Mouse (Mus musculus) frontal cortex, postnatal 14 days (tissue): ENCODE measurements around the gene Smug1.

Experiments used
- DNase-seq, 2 experiments: peaks; one replicate each; pipeline ENCODE4 v3.0.0; 2022; ENCODE audit warnings: low spot score in 2 of 2

The Smug1 gene

DNA sequence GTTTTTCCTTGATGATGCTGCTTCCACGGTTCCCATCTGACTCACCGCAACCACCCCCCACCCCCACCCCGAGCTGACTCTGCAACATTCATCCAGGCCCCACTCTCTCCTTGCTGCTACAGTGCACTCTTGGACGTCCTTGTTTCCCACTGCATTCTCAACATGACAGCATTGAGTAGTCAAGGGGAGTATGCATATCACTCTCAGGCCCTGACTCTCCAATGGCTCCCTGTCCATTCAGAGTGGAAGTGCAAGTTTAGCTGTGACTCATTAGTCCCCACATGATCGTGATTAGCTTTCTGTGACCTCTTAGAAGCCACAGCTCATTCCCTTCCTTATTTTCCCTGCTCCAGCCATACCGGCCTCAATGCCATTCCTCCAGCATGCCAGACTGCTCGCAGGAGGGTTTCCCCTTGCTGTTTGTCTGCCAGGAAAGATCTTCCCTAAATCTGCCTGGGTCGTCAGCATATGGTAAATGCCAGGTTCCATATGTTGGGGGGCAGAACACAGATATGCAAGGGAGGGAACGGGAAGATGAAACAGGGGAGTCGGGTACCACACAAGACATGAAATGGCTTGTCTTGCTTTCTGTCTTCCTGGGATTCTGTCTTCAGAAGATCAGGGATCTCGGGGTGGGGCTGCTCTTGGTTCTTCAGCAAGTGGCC lies 21.1 kb downstream of the Smug1 start:
- no peak for DNase-seq

DNA sequence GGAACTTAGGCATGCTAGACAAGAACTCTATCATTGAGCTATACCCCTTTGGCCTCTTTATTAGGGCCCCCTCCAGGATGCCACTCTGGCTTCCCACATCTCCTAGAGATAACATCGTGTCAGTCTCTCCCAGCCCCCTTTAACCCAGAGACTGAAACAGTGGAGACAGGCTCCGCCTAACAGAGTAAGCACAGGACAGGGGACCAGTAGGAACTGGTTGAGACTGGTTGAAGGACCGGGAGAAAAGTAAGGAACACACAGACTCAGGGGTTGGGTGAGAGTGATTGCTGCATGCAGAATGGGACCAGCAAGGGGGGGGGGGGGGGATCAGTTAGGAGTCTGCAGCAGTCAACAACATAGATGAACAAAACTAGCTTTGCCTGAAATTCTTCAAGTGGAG lies 22.7 kb downstream of the Smug1 start:
- DNase-seq: no peak

DNA sequence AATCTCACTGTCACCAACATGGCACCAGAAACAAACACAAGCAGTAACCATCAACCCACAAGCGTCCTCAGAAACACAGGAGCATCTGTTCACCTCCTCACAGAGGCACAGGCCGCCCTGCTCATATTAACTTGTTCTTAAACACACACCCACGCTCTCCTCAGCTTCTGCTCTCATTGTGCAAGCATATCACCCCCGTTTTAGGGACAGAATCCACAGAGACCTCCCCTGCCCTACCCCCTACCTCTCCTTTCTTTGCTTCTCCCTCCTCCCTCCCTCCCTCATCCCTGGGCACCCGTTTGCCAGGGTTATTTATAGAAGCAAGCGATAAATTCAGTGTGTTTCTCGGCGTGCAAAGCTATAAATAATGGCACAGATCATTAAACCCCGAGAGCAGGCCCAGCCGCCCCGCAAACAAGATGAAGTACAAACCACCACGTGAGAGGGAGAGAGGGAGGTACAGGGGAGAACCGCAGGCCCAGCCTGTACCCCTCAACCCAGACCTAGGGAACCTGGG lies 31.4 kb downstream of the Smug1 start:
- peak; percentile 30 to 44 for DNase-seq

DNA sequence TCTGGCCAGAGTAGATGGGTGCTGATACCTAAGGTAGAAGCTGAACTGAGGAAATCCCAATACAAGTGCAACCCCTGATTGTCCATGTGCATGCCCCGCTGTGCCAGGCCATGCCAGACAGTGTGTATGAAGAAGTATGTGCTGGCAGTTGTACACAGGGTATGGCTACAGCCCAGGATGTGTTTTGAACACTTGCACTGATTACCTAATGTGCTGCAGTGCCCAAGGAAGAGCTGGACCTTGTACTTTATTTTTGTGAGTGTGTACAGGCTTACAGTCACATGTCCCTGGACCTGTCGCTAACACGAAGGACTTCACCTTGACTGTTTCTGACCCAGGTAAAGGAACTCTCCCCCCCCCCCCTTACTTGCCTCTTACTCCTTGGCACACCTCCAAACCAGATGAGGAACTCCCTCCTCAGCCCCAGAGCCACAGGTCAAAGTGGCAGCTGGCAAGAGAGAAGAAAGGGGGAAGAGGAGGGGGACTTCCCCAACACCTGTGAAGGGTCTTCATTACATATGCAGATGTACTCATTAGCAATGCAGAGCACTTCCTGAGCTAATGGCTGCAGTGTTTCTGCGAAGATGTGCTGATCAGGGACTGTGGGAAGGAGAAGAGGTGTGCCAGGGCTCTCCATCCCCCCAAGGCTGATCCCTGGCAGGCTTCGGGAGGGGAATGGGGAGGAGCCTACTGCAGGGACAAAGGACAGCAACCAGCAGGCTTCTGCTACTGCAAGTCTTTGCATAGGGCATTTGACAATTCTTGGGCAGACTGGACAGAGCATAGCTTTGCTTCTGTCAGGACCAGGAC lies 32.4 kb downstream of the Smug1 start:
- no peak for DNase-seq

DNA sequence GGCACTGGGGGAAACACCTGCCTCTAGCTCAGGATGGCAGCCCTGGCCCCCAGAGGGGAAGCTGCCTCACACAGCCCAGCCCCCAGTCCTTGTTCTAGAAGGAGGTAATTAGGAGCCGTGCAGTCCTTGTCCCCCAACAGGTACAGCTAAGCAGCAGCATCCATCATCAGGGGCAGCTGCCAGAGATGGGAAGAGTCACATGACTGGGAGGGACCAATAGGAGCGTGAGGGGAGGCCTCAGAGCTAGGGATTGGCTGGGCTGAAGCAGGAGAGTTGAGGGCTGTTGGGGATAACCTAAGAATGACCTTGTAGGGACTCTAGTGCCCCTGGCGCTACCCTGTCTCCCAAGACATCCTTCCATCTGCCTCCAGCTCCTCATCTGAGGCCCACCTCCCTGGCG lies 33.1 kb downstream of the Smug1 start:
- DNase-seq: no peak

DNA sequence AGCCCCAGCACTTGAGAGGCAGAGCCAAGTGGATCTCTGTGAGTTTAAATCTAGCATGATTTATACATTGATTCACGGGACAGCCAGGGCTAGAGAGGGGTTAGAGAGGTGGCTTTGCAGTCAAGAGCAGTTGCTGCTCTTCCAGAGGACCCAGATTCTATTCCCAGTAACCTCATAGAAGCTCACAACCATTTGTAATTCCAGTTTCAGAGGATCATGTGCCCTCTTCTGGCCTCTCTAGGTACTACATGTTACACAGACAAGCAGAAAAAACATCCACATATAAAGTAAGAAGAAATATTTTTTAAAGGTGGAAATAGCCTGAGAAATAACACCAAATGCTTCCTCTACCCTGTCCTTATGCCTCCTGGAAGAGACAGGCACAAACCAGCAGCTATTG lies 36.2 kb downstream of the Smug1 start:
- no peak for DNase-seq

DNA sequence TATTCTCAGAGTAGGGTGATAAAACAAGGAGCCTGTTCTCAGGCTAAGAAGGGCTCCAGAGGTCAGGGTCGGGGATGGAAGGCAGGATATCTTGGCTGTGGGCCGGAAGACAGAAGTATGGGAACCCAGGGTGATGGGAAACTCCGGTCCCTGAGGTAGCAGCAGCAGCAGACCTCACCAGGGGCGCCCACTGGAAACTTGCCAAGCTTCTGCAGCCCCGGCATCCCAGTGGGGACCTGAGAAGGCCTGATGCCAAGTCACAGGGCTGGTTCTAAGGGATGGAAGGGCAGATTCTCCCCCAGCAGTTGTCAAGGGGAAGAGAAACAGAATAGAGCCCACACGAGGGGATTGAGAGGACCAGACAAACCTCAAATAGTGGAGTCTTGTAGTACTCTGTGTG lies 37.6 kb downstream of the Smug1 start:
- no peak for DNase-seq

DNA sequence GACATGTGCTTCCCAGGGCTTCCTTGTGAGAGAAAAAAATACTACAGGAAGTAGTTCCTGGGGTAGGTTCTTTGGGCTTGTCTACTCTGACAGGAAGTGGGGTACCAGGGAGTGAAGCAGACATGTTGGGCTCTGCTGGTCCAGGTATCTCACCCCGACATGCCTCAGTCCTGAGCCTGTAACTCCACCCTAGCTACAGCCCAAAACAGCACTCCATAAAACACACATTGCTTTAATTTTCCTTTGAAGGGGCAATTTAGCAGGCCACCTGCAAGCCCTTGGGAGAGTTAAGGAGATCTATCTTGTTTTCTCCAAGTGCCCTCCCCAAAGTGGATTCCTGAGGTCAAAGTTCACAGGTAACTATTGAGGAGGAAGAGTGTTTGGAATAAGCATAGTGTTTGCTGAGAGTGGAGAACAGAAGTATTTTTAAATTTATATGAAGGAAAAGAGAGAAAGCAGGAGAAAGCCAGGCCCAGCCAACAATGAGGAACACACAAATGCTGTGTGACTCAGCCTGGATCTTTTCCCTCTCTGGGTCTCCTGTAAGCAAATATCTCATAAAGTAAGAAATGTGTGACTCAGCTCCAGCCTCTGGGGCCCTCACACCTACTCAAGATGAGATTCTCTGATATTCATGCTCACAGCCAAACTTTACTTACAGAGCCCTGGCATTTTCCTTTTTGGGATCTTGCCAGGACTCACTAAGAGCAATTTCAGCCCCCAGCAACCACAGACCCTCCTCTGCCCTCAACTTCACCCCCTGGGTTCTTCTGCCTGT lies 38.6 kb downstream of the Smug1 start:
- no peak for DNase-seq

DNA sequence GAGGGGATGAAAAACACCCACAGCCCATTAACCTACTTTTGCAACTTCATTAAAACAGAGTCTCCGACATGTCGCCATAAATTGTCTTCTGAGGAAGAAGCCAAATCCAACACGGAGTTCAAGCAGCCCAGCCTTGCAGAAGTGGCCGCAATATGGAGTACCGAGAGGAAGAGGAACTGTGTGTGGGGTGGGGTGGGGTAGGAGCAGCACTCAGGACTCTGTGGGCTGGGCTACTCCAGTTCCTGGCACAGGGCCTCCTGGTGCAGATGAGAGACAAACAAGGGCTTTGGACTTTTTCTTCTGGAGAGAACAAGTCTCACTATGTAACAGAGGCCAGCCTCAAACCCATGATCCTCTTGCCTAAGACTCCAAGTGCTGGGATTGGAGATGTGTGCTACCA lies 40.9 kb downstream of the Smug1 start:
- DNase-seq: no peak

DNA sequence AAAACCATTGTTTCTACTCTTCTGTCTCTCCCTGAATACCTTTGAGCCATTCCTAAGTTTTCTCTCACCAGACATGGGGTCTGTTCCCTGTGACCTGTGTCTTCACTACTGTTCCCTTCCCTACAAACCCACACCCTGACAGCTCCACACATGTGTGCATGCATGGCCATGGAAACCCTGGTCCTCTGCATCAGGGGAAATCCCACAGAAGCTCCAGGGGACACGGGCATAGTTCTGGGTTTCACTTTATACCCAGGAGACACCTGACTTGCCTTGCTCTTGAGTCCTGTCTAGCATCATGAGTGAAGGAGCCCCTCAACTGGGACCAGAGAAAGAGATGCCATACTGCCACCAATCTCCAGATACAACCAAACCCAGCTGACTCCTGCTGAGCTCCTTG lies 42.6 kb downstream of the Smug1 start:
- no peak for DNase-seq

DNA sequence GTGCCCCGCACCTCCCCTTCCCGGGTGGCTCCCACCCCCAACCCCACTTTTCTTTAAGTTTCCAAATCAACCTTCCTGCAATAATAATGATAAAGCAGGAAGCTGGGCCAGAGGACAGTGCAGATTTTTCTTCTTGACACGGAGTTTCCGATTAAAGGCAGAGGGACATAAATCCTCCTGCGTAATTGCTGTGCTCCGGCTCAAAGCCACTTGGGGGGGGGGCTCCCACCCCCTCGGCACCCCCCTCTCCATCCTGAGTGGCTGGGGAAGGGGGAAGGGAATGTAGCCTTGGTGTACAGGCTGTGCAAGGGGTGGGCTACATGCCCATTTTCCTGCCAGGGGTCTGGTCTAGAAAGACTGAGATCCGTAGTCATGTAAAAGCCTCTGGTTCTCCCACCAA lies 43.5 kb downstream of the Smug1 start:
- no peak for DNase-seq

DNA sequence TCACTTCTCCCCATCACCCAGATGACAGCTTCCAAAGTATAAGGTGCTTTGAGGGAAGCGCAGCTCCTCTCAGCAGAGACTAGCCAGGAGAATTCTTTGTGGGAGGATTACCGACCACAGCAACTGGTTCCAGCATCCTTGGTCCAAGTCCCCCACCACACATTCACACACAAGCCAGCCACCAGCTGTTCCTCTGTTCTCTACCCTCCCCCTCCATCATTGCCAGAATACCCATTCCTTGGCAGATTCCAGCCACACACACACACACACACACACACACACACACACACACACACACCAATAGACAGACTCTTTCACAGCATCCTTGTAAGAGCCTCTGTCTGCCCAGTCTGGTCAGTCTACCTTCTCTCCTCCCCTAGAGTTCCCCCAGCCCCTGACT lies 44.5 kb downstream of the Smug1 start:
- DNase-seq: no peak

DNA sequence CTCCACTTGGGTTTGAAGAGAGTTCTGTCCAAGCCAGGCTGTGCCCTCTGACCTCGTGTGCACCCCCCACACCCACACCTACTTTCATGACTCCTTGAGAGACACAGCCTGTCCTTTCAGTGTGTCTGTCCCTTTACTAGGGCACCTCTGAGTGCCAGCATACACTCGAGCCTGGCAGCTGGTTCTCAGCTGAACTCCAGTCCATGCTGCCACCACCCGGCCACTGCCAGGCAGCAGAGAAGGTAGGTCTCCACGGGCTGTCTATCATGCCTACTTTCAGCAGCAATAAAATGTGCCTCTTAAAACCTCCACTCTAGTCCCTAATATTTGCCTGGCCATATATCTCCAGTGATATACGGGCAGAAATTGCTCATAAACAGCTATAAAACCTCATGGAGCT lies 45.5 kb downstream of the Smug1 start:
- DNase-seq: no peak

DNA sequence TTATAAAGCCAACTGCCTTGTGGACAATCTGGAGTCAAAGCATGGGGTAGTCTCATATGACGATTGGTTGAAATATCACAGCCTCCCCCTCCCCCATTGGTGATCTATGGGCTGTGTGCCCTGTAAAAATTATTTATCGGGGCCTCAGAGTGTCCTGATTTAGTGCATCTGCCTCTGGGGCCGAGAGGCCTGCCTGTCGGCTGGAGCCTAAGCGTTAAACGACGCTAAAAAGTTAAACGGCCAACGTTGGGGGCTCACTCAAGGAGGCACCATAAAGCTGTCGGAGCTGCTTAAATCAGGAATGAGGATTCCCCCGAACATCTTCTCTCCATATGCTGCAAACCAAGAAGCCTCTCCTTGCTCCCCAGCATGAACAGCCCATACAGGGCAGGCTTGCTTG lies 46.3 kb downstream of the Smug1 start:
- no peak for DNase-seq

DNA sequence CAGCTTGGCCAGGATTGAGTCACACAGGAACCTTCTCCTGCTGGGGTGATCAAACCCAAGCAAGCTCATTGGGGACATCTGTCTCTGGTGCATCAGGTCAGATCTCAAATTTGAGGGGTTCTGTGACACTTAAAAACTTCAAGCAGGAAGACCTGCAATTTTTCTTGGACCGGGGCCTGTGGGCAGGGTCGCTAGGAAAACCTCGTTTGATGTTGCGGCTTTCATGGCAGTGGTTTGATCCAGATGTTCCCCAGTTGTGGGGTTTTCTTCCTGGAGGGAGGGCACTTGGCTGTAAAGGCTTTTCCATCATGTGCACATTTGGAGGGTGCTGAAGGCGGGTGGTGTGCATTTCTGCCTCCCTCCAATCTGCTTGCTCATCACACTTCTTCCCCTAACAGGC lies 51.2 kb downstream of the Smug1 start:
- no peak for DNase-seq

DNA sequence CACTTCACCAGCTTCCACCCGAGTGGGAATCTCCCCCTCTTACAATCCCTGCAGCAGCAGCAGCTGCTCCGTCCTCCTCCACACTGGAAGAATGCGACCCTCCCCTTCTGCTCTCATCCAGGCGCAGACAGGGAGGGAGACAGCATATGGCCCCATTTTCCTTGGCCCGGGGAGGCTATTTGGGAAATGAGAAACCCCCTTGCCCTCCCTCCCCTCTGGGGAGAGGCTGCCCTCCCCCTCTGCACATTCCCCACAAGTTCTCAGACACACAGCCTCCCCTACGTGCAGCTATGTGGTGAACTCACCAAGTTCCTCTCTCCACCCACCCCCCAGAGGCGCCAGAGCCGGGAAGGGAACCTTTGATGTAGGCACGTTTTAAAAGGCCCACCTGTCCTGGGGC lies 51.6 kb downstream of the Smug1 start:
- DNase-seq: no peak

DNA sequence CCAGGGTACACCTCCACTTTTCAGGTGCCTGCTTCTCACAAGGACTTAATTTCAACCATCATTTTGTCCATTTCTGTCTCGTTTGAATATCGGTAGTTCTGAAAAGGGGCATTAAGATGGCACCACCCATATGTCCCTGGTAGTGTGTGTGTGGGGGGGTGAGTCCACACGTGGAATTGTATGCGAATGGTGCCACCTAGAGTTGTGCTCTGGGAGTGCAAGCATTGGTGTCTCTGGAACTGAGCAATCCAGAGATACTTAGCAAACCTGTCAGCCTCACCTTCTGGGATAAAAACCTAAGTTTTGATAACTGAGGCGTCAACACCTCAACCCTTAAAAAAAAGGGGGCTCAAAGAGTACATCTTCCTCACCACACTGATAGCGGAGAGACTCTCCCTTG lies 53.8 kb downstream of the Smug1 start:
- DNase-seq: no peak

DNA sequence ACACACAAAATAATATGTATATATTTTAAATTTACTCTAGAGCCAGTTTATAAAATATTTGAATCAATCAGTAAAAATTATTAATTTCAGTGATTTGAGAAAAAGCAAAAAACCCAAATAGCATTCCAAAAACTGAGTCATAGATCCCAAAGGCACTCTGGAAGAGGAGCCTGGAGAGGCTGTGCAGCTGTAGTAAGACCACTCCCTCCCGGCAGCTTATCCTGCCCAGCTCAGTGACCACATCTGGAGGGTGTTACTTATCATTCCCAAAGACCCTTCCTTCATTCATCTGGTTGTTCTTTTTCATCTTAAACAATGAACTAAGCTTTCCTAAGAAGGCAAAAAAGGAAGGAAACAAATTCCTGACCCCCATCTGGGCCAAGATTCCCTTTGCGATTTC lies 54.6 kb downstream of the Smug1 start:
- DNase-seq: no peak

DNA sequence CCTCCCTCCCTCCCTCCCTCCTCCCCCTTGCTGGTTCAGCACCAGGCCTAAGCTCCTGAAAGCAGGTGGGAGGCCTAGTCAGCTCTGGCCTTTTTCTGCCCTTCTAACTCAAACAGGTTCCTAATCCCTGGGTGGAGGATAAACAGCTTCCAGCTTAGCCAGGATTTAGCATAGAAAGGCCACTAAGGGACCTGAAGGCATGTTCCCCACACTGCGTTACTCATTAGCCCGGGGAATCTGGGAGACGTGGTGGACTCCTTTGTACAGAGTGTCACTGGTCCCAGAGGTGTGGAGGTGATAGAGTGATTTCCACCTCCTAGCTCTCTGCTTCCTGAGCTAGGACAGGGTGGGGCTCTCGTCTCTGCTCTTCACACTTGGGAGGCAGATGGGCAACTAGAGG lies 57.0 kb downstream of the Smug1 start:
- DNase-seq: no peak

DNA sequence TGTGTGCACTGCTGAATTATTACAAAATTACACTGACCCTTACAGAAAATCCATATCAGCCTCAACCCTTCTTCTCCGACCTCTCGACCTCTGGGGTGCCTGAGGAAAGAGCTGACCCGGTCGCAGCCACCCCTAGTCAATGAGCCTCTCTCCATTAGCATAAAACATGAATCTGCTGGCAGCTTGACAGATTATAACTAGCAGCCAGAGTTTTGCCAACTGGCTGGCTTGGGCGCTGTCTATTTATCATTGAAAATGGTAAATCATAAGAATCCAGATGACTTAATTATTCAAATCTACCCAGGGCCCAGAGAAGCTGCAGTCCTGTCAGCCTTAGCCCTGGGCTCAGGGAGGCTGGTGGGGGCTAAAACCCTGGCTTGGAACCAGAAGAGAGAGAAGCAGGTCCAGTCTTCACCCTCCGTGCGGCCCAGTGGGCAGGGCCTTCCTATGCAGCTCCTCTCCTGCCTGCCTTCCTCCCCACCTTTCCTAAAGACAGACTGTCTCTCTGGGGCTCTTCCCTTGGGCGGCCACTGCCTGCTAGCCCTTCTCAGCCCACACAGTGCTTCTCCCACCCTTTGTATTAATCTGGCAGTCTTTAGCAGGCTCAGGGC lies 58.7 kb downstream of the Smug1 start:
- DNase-seq: no peak

DNA sequence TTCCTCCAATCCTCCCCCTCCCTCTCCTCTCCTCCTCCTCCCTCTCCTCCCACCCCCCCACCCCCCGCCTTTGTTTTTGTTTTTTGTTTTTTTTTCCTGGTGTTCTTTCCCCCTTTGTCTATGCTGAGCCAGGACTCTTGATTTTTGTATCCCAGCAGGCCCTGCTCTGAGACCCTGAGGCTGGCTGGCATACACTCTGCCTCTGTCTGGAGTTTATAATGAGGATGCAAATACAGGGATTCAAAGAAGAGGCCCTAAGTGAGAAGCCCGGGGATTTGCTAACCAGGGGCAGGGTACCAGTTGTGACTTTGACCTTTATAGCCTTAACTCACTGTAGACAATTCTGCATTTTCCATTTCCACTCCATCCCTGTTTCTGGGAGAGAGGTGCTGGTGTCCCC lies 60.7 kb downstream of the Smug1 start:
- DNase-seq: no peak
